Mouse (Mus musculus): ENCODE measurements around the gene Gm37240.
A peak's percentile ranks its signal among the peaks of the same experiment; 100 is the strongest.

GRCm38 (mm10) chr3:85573864-85574830, 313.2 kb downstream of the Gm37240 start, which contains the start of gene Gatb:
- peak; percentile 31; the same call in 1 of the 2 replicates for TF ChIP-seq CTCF (IDR thresholded peaks at IDR 0.05; ENCODE audit: borderline replicate concordance, insufficient read depth, low read length)
- peak; percentile 64 for TF ChIP-seq POLR2A (IDR thresholded peaks at IDR 0.05; ENCODE audit: low read depth, low read length)
